Mouse (Mus musculus) brain, embryonic 14.5 days (tissue): ENCODE data around the gene Camkk2. TPM values are rescaled to one million over a fixed set of nuclear protein-coding genes. Genes with fewer than 3 reads are reported as not detected.

Source experiments
- DNase-seq: peaks from one replicate; pipeline ENCODE4 v3.0.0-alpha.2; 2011; ENCODE audit warnings: low read depth
- CTCF ChIP-seq: fragments of 200-500 bp; IDR thresholded peaks from 2 replicates; pipeline ENCODE4 v1.5.1; 2012; ENCODE audit warnings: inconsistent platforms, mild to moderate bottlenecking, moderate library complexity, borderline replicate concordance; ENCODE audit not compliant: insufficient read depth, insufficient read length; ENCODE audit errors: extremely low read depth
- POLR2A ChIP-seq: fragments of 200-500 bp; IDR thresholded peaks from 2 replicates; pipeline ENCODE4 v1.6.1; 2012; ENCODE audit warnings: mild to moderate bottlenecking, inconsistent platforms, borderline replicate concordance; ENCODE audit not compliant: poor library complexity, insufficient read depth, insufficient read length, severe bottlenecking; ENCODE audit errors: extremely low read depth
- polyA plus RNA-seq: library from polyadenylated mRNA; depleted of rRNA; stranded (reverse); fragments of >200 nt; gene quantifications from 2 replicates; pipeline ENCODE4 v1.2.3, GENCODE M21; 2012; rRNA removed

Camkk2 gene
- 53.0 and 59.7 TPM in 2 replicates for polyA plus RNA-seq

GRCm38 (mm10) chr5:122779277-122779834 is at the start of gene Camkk2:
Gene Camkk2 (minus strand): TSS chr5:122779409.
- DNase-seq, result peak; percentile 95
- TF ChIP-seq POLR2A (peak; percentile 53), CTCF (no peak)

- TF ChIP-seq POLR2A (no peak), CTCF (no peak)
- no peak for DNase-seq
Observed at GRCm38 (mm10) chr5:122825099-122825498, 45.9 kb upstream of the Camkk2 start.

GRCm38 (mm10) chr5:122824450-122824849 is 45.2 kb upstream of the Camkk2 start:
- no peak for TF ChIP-seq POLR2A
- no peak for TF ChIP-seq CTCF
- DNase-seq, result no peak

GRCm38 (mm10) chr5:122823976-122824375 is 44.8 kb upstream of the Camkk2 start:
- TF ChIP-seq POLR2A (no peak), CTCF (no peak)
- DNase-seq, result no peak

GRCm38 (mm10) chr5:122822441-122822840 is 43.2 kb upstream of the Camkk2 start:
- no peak for DNase-seq
- TF ChIP-seq CTCF (no peak), POLR2A (no peak)

- TF ChIP-seq POLR2A, result no peak; the same call in 1 of the 2 replicates
- TF ChIP-seq CTCF, result no peak
- DNase-seq, result no peak
Observed at GRCm38 (mm10) chr5:122821524-122821885, 42.3 kb upstream of the Camkk2 start.

- DNase-seq, result peak; percentile 99
- no peak for TF ChIP-seq CTCF
- TF ChIP-seq POLR2A, result peak; percentile 76
Observed at GRCm38 (mm10) chr5:122820777-122821523, 41.7 kb upstream of the Camkk2 start, which contains the start of gene Anapc5. Gene Anapc5 (minus strand): TSS chr5:122821339.

GRCm38 (mm10) chr5:122812699-122813098 is 33.5 kb upstream of the Camkk2 start:
- TF ChIP-seq CTCF (no peak), POLR2A (no peak)
- DNase-seq, result no peak

- DNase-seq, result peak; percentile 79
- TF ChIP-seq POLR2A (no peak), CTCF (peak; percentile 73; the same call in 1 of the 2 replicates)
Observed at GRCm38 (mm10) chr5:122811364-122812079, 32.3 kb upstream of the Camkk2 start.

GRCm38 (mm10) chr5:122805503-122805902 is 26.3 kb upstream of the Camkk2 start:
- no peak for DNase-seq
- TF ChIP-seq CTCF (peak; percentile 33; the same call in 1 of the 2 replicates), POLR2A (no peak)

GRCm38 (mm10) chr5:122802706-122803105 is 23.5 kb upstream of the Camkk2 start:
- TF ChIP-seq POLR2A, result no peak
- no peak for TF ChIP-seq CTCF
- no peak for DNase-seq

- TF ChIP-seq POLR2A (no peak), CTCF (no peak)
- DNase-seq, result no peak
Observed at GRCm38 (mm10) chr5:122801684-122802083, 22.5 kb upstream of the Camkk2 start.
